Mouse (Mus musculus): ENCODE measurements around the gene Tbx3.

Gene Tbx3

GRCm38 (mm10) chr5:119670566-119671108, at the start of gene Tbx3:
Gene Tbx3 (plus strand): TSS chr5:119670669.
- peak; percentile 89 for DNase-seq

GRCm38 (mm10) chr5:119622076-119622475, 48.4 kb upstream of the Tbx3 start:
- no peak for DNase-seq

DNA sequence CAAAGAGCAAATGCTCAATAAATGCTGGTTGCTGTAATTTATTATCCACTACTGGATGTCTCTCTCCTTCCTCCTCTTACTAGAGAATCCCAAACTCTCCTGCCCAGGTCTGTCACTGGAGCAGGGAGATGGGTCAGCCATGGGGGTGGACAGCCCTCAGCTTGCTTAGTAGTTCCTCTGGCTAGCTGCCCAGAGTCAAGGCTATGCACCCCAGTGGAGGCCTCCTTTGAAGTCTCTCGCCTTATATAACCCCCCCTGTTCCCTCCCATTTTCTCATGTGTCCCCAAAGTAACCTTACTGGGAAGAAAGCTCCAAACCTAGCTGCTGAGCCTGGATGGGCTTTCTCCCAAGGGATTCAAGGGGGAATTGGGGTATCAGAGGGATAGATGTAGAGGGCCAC, 45.9 kb upstream of the Tbx3 start:
- no peak for DNase-seq

DNA sequence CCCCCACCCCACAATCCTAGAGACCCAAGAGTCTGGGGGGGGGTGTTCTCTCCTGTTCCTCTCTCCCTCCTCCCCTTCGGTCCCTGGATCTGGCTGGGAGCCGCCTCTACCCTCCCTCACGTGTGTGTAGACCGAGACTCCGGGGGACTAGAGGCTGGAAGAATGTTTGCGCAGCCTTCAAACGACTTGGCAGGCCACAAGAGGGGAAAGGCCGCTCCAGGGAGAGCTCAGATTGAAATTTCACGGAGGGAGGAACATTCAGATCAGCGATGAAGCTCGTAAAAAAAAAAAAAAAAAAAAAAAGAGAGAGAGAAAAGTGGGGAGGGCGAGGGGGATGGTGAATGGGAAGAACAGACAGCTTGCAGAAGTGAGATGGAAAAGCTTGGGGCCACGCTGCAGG, 44.9 kb upstream of the Tbx3 start:
- DNase-seq, result no peak

GRCm38 (mm10) chr5:119626154-119626553, 44.3 kb upstream of the Tbx3 start:
- no peak for DNase-seq

DNA sequence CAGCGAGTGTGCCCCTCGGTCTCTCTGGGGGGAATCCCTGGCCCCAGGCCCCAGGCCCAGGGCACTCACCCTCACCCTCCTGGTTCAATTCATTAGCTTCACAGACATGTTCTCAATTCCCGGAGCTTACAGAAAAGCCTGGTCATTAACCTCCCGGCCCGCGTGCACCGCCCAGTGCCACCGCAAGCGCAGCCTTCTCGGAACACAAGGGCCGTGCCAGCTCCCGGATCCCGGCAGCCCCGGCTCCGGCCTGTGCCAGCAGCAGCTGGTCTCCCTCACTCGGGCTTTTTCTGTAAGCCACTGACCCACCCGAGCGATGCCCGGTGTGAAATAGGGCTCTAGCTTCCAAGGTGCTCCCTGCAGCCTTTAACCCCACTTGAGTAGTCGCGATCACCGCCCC, 43.8 kb upstream of the Tbx3 start:
- no peak for DNase-seq

GRCm38 (mm10) chr5:119628100-119628499, 42.4 kb upstream of the Tbx3 start:
- no peak for DNase-seq

DNA sequence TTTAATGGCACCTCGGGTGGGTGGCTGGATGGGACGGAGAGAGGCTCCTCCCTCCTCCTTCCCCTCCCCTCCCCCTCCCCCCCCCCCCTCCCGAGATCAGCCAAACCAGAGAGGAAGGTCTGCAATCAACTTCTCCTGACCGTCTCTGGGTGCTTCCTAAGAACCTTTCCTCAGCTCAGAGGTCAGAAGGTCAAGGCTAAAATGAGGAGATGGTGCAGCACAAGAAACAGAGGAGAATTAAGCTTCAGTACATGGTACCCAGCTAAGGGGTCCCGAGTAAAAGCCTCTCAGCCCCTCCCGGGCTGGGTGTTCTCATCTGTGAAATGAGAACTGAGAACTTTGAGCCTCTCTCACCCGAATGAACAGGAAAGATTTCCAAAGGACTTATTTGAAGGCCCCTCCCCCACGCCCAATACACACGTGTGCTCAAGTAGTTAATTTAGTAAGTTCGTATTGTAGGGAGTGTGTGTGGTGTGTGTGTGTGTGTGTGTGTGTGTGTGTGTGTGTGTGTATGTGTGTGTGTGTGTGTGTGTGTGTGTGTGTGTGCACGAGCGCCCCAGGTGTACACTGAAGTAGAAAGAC, 41.6 kb upstream of the Tbx3 start:
- no peak for DNase-seq

- no peak for DNase-seq
Observed at GRCm38 (mm10) chr5:119633581-119633980, 36.9 kb upstream of the Tbx3 start.

DNA sequence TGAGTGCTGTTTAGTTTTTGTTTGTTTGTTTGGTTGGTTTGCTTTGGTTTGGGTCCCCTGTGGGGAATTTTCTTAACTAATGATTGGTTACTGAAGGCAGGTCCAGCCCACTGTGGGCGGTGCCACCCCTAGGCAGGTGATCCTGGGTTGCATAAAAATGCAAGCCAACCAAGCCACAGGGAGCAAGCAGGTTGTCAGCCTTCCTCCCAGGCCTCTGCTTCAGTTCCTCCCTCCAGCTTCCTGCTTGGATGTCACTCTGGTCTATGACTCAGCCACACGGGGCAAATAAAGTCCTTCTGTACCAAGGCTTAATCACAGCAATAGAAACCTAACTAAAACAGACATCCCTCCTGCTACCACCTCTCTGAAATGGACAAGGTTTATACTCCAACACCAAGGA, 35.6 kb upstream of the Tbx3 start:
- DNase-seq, result no peak

DNA sequence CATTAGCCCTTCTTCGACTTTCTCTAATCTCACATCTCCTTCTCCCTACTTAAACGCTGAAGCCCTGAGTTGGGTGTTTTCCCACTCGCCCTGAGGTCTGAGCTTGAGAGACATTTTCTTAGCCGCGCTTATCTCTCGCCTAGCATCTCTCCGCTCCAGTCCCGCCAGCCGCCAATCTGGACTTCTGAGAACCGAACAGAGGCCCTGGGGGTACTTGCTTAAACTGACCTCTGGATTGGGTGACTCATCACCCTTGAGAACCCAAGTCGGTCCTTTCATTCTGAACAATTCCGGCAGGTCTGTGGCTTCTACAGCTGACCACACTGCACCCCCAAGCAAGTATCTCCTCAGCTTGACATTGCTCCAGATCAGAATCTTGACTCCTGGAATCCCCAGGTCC, 32.2 kb upstream of the Tbx3 start:
- DNase-seq, result no peak

- DNase-seq, result no peak
Observed at GRCm38 (mm10) chr5:119641094-119641493, 29.4 kb upstream of the Tbx3 start.

GRCm38 (mm10) chr5:119641714-119642113, 28.8 kb upstream of the Tbx3 start:
- DNase-seq, result no peak

DNA sequence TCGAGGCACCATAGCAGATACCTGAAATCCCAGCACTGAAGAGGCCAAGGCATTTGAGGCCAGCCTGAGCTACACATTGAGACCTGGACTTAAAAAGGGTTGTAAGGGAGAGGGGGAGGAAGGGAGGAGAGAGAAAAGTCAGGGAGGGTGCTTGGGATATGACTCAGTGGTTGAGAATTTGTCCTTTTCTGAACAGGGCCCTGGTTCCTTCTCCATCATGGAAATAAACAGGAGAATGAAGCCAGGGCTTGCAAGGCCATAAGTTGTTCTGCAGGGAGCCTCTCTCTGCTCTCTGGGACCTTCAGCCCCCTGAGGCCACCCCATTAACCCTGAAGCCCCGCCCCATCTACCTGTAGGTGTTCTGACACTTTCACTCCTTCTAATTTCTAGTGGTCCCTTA, 23.5 kb upstream of the Tbx3 start:
- no peak for DNase-seq

GRCm38 (mm10) chr5:119651135-119651965, 19.1 kb upstream of the Tbx3 start:
- DNase-seq, result no peak

- no peak for DNase-seq
Observed at GRCm38 (mm10) chr5:119656354-119656753, 14.1 kb upstream of the Tbx3 start.

- no peak for DNase-seq
Observed at GRCm38 (mm10) chr5:119656856-119657255, 13.6 kb upstream of the Tbx3 start.

DNA sequence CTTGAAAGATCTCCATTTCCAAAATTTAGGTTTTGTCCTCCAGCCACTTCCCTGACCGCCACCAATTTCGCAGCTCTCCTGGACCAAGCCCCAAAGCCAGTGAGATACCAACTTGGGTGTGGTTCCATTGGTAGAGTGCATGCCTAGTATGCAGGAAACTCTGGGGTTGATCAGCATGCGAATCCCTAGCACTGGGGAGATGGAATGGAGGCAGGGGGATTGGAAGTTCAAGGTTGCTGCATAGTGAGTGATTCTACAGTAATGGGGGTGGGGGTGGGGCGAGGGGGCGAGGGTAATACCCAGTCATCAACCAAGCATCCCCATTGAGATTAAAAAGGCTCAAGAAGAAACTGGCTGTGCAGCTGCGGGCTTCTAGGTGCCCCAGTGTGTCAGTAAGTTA, 13.1 kb upstream of the Tbx3 start:
- DNase-seq, result no peak

DNA sequence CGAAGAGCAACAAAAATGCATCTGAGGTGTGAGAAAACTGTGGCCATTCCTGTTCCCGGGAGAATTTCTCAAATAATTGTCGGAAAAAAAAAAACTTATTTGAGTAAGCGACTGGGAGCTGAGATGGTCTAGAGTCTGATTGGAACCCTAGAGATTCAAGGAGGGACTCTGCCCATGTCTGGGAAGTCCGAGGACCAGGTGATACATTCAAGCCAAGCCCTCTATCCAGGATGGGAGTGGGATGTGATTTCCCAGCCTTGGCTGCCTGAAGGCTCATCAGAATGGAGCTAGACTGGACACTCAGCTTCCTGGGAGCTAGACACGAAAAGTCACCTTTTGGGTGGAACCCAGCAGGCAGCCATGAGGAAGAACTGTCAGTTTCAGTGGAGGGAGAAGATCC, 12.7 kb upstream of the Tbx3 start:
- DNase-seq, result no peak

- no peak for DNase-seq
Observed at GRCm38 (mm10) chr5:119658396-119658795, 12.1 kb upstream of the Tbx3 start.

GRCm38 (mm10) chr5:119659041-119659440, 11.4 kb upstream of the Tbx3 start:
- no peak for DNase-seq

DNA sequence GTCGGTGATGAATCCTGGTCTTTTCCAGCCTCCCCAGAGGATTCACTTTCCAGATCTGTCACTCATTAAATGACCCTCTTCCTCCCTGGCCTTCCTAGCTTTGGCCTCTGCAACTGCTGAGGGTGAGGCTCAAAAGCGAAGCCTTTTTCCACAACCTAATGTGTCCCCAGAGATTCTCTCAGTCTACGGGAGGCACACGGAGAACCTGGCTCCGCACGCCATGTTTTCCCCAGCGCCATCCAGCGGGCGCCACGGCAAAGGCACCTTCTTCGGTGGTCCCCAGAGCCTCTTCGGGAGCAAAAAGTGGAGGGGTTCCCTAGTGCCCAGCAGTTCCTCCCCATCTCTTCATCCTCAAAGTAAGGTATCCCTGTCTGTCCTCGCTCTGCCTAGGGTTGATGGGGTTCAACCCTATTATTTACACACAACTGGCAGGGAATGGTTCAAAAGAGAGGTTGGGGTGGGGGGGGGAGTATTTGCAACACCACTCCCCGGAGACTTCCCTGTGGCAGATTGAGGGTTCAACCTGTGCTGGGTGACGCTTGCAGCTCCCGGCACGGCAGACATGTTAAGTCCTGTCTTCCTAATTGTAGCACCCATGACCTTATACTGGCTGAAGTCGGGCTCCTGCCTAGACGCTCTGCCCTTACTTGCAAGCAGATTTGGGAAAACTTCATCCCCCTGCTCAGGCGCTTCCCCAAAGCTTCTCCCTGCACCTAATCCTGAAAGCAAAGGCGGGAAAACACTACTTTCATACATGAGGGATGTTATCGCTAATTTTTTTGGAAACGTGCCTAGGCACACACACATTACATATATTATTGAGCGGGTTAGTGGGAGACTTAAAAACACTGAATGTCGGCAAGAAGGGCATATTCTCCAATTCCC, 9.7 kb upstream of the Tbx3 start:
- DNase-seq, result no peak

- DNase-seq, result no peak
Observed at GRCm38 (mm10) chr5:119661474-119661873, 9.0 kb upstream of the Tbx3 start.
